Mouse (Mus musculus) right cerebral cortex, postnatal 10 days (tissue): ENCODE measurements around the gene Ripply2.

ENCODE experiments used
- DNase-seq, 2 experiments: peaks; one replicate each; pipeline ENCODE4 v3.0.0; 2021; ENCODE audit warnings: low spot score in 2 of 2

Ripply2 gene

DNA sequence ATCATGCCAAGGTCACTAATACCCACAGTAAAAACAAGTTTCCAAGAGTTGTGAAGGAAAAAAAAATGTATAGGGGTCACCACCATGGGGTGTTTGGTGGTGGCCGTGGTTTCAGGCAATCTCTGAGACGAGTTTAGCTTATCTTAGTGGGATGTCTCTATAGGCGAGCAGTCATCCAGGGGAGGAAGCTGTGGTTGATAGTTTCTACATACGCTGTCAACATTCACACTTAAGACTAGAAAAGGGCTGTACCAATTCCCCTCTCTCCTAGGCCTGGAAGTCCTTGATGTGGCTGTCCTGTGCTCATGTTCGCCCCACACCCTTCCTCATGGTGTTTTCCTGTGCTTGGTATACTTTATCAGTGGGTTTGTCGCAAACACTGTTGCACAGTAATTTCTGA lies 10.4 kb downstream of the Ripply2 start:
- DNase-seq, result no peak

DNA sequence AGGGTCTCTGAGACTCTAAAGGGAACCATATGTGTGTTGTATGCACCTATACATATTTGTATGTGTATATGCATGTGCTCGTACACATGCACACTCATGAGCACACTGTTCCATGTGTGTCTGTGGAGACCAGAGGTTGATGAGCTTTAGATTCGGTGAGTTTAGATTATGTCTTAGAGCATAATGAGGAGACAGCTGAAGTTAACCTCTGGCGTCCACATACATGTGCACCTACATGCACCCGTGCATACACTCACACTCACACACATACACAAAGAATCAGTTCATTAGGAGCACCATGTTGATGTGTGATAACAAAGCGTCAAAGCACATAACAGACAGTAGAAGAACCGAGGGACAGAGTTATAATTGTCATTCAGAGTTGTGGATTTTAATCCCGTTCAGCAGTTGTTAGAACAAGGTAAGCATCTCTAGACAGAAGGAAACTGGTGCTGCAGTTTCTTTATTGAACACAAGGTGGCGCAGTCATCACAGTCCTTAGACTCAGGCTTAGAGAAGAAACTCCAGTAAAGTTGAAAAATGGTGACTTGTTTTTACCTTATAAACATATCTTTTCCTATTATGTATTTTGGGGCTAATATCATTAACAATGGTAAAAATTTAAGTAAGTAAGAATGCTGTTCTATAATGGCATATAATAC lies 12.2 kb downstream of the Ripply2 start:
- peak; percentile 74 to 80 for DNase-seq

DNA sequence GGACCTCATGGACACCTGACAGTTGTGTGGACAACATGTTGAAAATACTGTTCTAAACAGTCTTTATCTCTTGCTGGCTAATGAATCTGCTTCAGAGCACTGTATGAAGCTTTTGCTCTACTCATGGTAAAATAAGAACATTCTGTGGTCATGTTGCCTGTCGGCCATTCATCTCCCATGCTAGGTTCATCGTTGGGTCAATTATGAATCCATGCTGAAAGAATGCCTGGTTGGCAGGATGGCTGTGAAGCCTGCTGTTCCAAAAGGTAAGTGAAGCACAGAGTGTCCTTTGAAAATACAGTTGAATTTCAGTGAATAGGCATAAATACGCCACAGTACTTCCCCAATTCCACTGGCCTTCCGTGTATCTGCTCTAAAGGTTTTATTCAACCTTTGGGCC lies 16.9 kb downstream of the Ripply2 start:
- DNase-seq, result no peak

- no peak for DNase-seq
Observed at GRCm38 (mm10) chr9:87034831-87035580, 19.7 kb downstream of the Ripply2 start.

GRCm38 (mm10) chr9:87049425-87049824 lies 34.1 kb downstream of the Ripply2 start:
- peak; percentile 33 to 44 for DNase-seq

GRCm38 (mm10) chr9:87055547-87056235 lies 40.4 kb downstream of the Ripply2 start:
- DNase-seq, result no peak

GRCm38 (mm10) chr9:87062337-87062736 lies 47.0 kb downstream of the Ripply2 start:
- no peak for DNase-seq

DNA sequence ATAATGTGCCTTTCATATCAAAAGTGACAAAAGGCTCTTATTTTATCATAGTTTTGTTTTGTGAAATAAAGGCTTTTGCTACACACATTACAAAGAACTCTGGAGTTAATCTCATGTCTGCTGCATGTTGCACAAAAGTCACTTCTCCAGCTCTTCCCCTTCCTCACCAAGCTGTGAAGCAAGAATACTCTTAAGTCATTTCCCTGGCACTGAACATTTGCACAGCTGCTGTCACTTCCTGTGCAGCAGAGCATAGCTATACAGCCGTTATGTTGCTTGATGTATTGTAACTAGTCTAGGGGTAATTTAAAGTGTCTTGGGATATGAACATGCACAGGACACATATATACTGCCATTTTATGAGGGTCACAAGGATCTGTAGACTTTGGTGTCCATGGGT lies 52.8 kb downstream of the Ripply2 start:
- DNase-seq, result no peak
